Mouse (Mus musculus): ENCODE results near the gene Arhgap45.

Gene Arhgap45

GRCm38 (mm10) chr10:79987771-79988505 is 28.5 kb upstream of the Arhgap45 start:
- DNase-seq = no peak

- DNase-seq = no peak
Measured at GRCm38 (mm10) chr10:79988506-79989271, 27.8 kb upstream of the Arhgap45 start, which contains the start of gene Cnn2. Cnn2 (plus strand) TSS chr10:79988584.

GRCm38 (mm10) chr10:79989272-79989786 is 27.1 kb upstream of the Arhgap45 start:
- DNase-seq = no peak

GRCm38 (mm10) chr10:79989870-79990269 is 26.6 kb upstream of the Arhgap45 start:
- no peak for DNase-seq

- DNase-seq = no peak
Measured at GRCm38 (mm10) chr10:79991099-79991498, 25.4 kb upstream of the Arhgap45 start.

- DNase-seq = no peak
Measured at GRCm38 (mm10) chr10:79991548-79991947, 24.9 kb upstream of the Arhgap45 start.

- DNase-seq = no peak
Measured at GRCm38 (mm10) chr10:79994397-79995115, 21.9 kb upstream of the Arhgap45 start.

- DNase-seq = no peak
Measured at GRCm38 (mm10) chr10:79995636-79996035, 20.8 kb upstream of the Arhgap45 start.

- peak; percentile 98 for DNase-seq
Measured at GRCm38 (mm10) chr10:79996272-79997033, 20.0 kb upstream of the Arhgap45 start, which contains the start of gene Abca7. Abca7 (plus strand) TSS chr10:79996494.

GRCm38 (mm10) chr10:79997034-79997760 is 19.3 kb upstream of the Arhgap45 start:
- DNase-seq = peak; percentile 80

GRCm38 (mm10) chr10:79997819-79998218 is 18.6 kb upstream of the Arhgap45 start:
- DNase-seq = no peak

GRCm38 (mm10) chr10:80001945-80002344 is 14.5 kb upstream of the Arhgap45 start:
- DNase-seq = no peak

GRCm38 (mm10) chr10:80002829-80003228 is 13.6 kb upstream of the Arhgap45 start:
- DNase-seq = no peak

- DNase-seq = no peak
Measured at GRCm38 (mm10) chr10:80003374-80004232, 12.8 kb upstream of the Arhgap45 start.

GRCm38 (mm10) chr10:80004233-80004705 is 12.2 kb upstream of the Arhgap45 start:
- no peak for DNase-seq

GRCm38 (mm10) chr10:80011740-80012139 is 4.7 kb upstream of the Arhgap45 start:
- DNase-seq = no peak

GRCm38 (mm10) chr10:80013609-80014008 is 2.8 kb upstream of the Arhgap45 start:
- DNase-seq = no peak

GRCm38 (mm10) chr10:80014484-80015290 is 1.8 kb upstream of the Arhgap45 start:
- no peak for DNase-seq

- no peak for DNase-seq
Measured at GRCm38 (mm10) chr10:80015583-80015982, 870 bp upstream of the Arhgap45 start.

- DNase-seq = no peak
Measured at GRCm38 (mm10) chr10:80016931-80017330, 478 bp downstream of the Arhgap45 start.
